In the genomic region with DNA sequence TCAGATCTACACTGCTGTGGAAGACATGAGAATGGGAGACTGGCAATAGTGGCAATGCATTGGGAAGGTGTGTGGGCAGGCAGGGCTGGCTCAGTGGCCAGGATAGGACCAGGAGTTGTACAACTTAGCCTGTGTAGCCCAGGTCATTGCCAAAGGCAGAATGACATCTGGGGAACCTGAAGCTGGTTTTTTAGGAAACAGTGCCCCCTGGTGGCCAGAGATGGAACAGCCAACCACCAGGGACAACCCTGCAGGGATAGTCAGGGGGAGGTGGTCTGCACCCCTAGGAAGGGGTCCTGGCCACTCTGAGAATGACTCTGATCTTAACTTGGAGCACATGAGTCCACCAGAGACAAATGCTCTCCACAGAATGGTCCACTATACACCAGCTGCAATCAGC, we compare ENCODE assay signal across 10 mouse cellular contexts. TPM values are rescaled to one million over a fixed set of nuclear protein-coding genes. Genes with fewer than 3 reads are reported as not detected.
A peak's percentile ranks its signal among the peaks of the same experiment; 100 is the strongest.
DNase-seq lines count a peak whose midpoint lies in the region; ATAC-seq and TF ChIP-seq lines count a peak whose summit lies in the region.
"Had no signal": no experiment of that assay in that cellular context is flagged by ENCODE, and none has a peak within 500 bp of the region (broad histone marks: within the 10 kb centered on the region; RNA-seq: fewer than 3 reads in every experiment).

No protein-coding gene starts in this region.

- peaks cover 57% of the 10 kb centered on the region for H3K36me3 ChIP-seq in hindbrain, embryonic 10.5 days
- peaks cover 56% of the 10 kb centered on the region for H3K36me3 ChIP-seq in limb, embryonic 14.5 days (ENCODE audit: control insufficient read depth, insufficient read depth, low read length)
- peaks cover 13% of the 10 kb centered on the region for H3K36me3 ChIP-seq in midbrain, embryonic 15.5 days (replicated peaks)
- H3K36me3 ChIP-seq in stomach, postnatal 0 days (ENCODE audit: control insufficient read depth, insufficient read depth, low read length), result peaks cover 8% of the 10 kb centered on the region

- no peak for ATAC-seq in limb, embryonic 14.5 days (ENCODE audit: low FRiP score, low read depth)
- peak; percentile 27; the same call in 1 of the 2 replicates for ATAC-seq in midbrain, embryonic 15.5 days (replicated peaks)
- no peak for ATAC-seq in stomach, postnatal 0 days (ENCODE audit: low FRiP score, low TSS enrichment)

- TF ChIP-seq POLR2A in embryonic fibroblast, embryonic 13.5 days (IDR thresholded peaks at IDR 0.05; ENCODE audit: low read depth, low read length), result no peak
- no peak for TF ChIP-seq POLR2A in limb, embryonic 14.5 days (IDR thresholded peaks at IDR 0.05; ENCODE audit: borderline replicate concordance, extremely low read depth, insufficient read depth, insufficient read length)

- no peak overlapping the region for H3K4me2 ChIP-seq in limb, embryonic 14.5 days (replicated peaks; ENCODE audit: low read depth, low read length, severe bottlenecking)
- H3K4me2 ChIP-seq in midbrain, embryonic 15.5 days, result no peak overlapping the region
- no peak overlapping the region for H3K4me2 ChIP-seq in stomach, postnatal 0 days (replicated peaks; ENCODE audit: low read depth)
- H3K4me2 ChIP-seq: embryonic facial prominence, embryonic 12.5 days had no signal

- TF ChIP-seq CTCF in layer of hippocampus, adult 2 months (conservative IDR thresholded peaks at IDR 0.05), result peak; percentile 98
- peak; percentile 53; the same call in 1 of the 2 replicates for TF ChIP-seq CTCF in embryonic fibroblast, embryonic 13.5 days (IDR thresholded peaks at IDR 0.05; ENCODE audit: borderline replicate concordance, insufficient read depth, low read length)
- peak; percentile 95 for TF ChIP-seq CTCF in stomach, postnatal 0 days (IDR thresholded peaks at IDR 0.05; ENCODE audit: low read depth)

- no peak overlapping the region for H3K9ac ChIP-seq in limb, embryonic 14.5 days (ENCODE audit: low read depth, low read length, severe bottlenecking)
- no peak overlapping the region for H3K9ac ChIP-seq in midbrain, embryonic 15.5 days
- no peak overlapping the region for H3K9ac ChIP-seq in stomach, postnatal 0 days (ENCODE audit: low read length)
- H3K9ac ChIP-seq: embryonic facial prominence, embryonic 12.5 days had no signal

- peaks cover 19% of the 10 kb centered on the region; the same call in 1 of the 2 replicates for H3K27me3 ChIP-seq in hindbrain, embryonic 10.5 days (ENCODE audit: insufficient read depth, poor library complexity, severe bottlenecking)
- no peaks in the 10 kb centered on the region for H3K27me3 ChIP-seq in limb, embryonic 14.5 days (ENCODE audit: control insufficient read depth, insufficient read depth, low read length)
- no peaks in the 10 kb centered on the region for H3K27me3 ChIP-seq in midbrain, embryonic 15.5 days (replicated peaks)
- no peaks in the 10 kb centered on the region for H3K27me3 ChIP-seq in stomach, postnatal 0 days (ENCODE audit: control insufficient read depth, insufficient read depth, low read length)
- H3K27me3 ChIP-seq: embryonic facial prominence, embryonic 12.5 days had no signal

- no peak overlapping the region for H3K27ac ChIP-seq in layer of hippocampus, adult 2 months
- H3K27ac ChIP-seq in embryonic fibroblast, embryonic 13.5 days (ENCODE audit: insufficient read depth, low read length), result no peak overlapping the region
- H3K27ac ChIP-seq in hindbrain, embryonic 10.5 days, result no peak overlapping the region
- H3K27ac ChIP-seq in limb, embryonic 14.5 days (replicated peaks; ENCODE audit: low read depth, low read length), result no peak overlapping the region
- no peak overlapping the region for H3K27ac ChIP-seq in midbrain, embryonic 15.5 days
- no peak overlapping the region for H3K27ac ChIP-seq in stomach, postnatal 0 days (replicated peaks)
- H3K27ac ChIP-seq: embryonic facial prominence, embryonic 12.5 days had no signal

- TF ChIP-seq EP300 in stomach, postnatal 0 days (optimal IDR thresholded peaks at IDR 0.05), result no peak

- peak; percentile 39 to 78 for DNase-seq in layer of hippocampus, adult 2 months (ENCODE audit: low spot score in 2 of 2)
- no peak for DNase-seq in layer of hippocampus, adult 9-10 months (ENCODE audit: low spot score)
- DNase-seq in adrenal gland, postnatal 10 days, result peak; percentile 82
- DNase-seq in hindbrain, embryonic 10.5 days (ENCODE audit: low spot score), result peak; percentile 78
- peak; percentile 37 for DNase-seq in limb, embryonic 14.5 days (ENCODE audit: low spot score)
- DNase-seq in stomach, postnatal 0 days (ENCODE audit: low spot score), result peak; percentile 75

- H3K9me3 ChIP-seq in hindbrain, embryonic 10.5 days, result no peaks in the 10 kb centered on the region
- no peaks in the 10 kb centered on the region for H3K9me3 ChIP-seq in limb, embryonic 14.5 days (ENCODE audit: control insufficient read depth, low read length)
- no peaks in the 10 kb centered on the region for H3K9me3 ChIP-seq in midbrain, embryonic 15.5 days
- no peaks in the 10 kb centered on the region for H3K9me3 ChIP-seq in stomach, postnatal 0 days (ENCODE audit: control insufficient read depth, low read length)
- H3K9me3 ChIP-seq: embryonic facial prominence, embryonic 12.5 days; megakaryocyte, embryonic 14.5 days had no signal

- H3K4me1 ChIP-seq in embryonic fibroblast, embryonic 13.5 days (ENCODE audit: control insufficient read depth, insufficient read depth, low read length), result no peaks in the 10 kb centered on the region
- no peaks in the 10 kb centered on the region for H3K4me1 ChIP-seq in hindbrain, embryonic 10.5 days (replicated peaks)
- no peaks in the 10 kb centered on the region for H3K4me1 ChIP-seq in limb, embryonic 14.5 days (ENCODE audit: control insufficient read depth, insufficient read depth, low read length)
- no peaks in the 10 kb centered on the region for H3K4me1 ChIP-seq in midbrain, embryonic 15.5 days
- no peaks in the 10 kb centered on the region for H3K4me1 ChIP-seq in stomach, postnatal 0 days (replicated peaks; ENCODE audit: control insufficient read depth, insufficient read depth)
- H3K4me1 ChIP-seq: embryonic facial prominence, embryonic 12.5 days had no signal

- H3K4me3 ChIP-seq in layer of hippocampus, adult 2 months, result no peak overlapping the region
- H3K4me3 ChIP-seq in embryonic fibroblast, embryonic 13.5 days (ENCODE audit: insufficient read depth, low read length), result no peak overlapping the region
- no peak overlapping the region for H3K4me3 ChIP-seq in hindbrain, embryonic 10.5 days
- no peak overlapping the region for H3K4me3 ChIP-seq in limb, embryonic 14.5 days (replicated peaks; ENCODE audit: low read length)
- H3K4me3 ChIP-seq in midbrain, embryonic 15.5 days, result no peak overlapping the region
- H3K4me3 ChIP-seq in stomach, postnatal 0 days (ENCODE audit: low read depth, low read length), result no peak overlapping the region
- H3K4me3 ChIP-seq: embryonic facial prominence, embryonic 12.5 days had no signal

RNA-seq across cellular contexts. Expression of a gene that starts 14.4 kb away (rescaled TPM):
- total RNA-seq in layer of hippocampus, adult 2 months (2021), result 1 to 10 TPM; 1.4 to 1.6 TPM
- total RNA-seq in adrenal gland, postnatal 10 days (2021), result 1 to 10 TPM; 6.6 to 9.2 TPM
- 13.3 and 17.0 TPM in 2 replicates for polyA plus RNA-seq in embryonic fibroblast, embryonic 13.5 days (2011; ENCODE audit: insufficient read length, low read depth, missing spikeins)
- 6.9 and 10.2 TPM in 2 replicates for polyA plus RNA-seq in hindbrain, embryonic 10.5 days (2016; fragmentation: Nextera tagmentation; extraction: Ambion mirVana)
- 6.5 and 7.0 TPM in 2 replicates for polyA plus RNA-seq in limb, embryonic 14.5 days (2012; rRNA removed)
- polyA plus RNA-seq in limb, embryonic 14.5 days (2014; fragmentation: Nextera tagmentation; extraction: Ambion mirVana), result 5.5 and 7.4 TPM in 2 replicates
- polyA plus RNA-seq in midbrain, embryonic 15.5 days (2015; fragmentation: Nextera tagmentation; extraction: Ambion mirVana), result 12.2 and 14.0 TPM in 2 replicates
- polyA plus RNA-seq in stomach, postnatal 0 days (2015; fragmentation: Nextera tagmentation; extraction: Ambion mirVana), result 6.6 and 8.7 TPM in 2 replicates

RNA-seq across cellular contexts. Expression of a gene that starts 24.9 kb away (rescaled TPM):
- total RNA-seq in layer of hippocampus, adult 2 months (2021), result 100 to 1,000 TPM in 1 of 2 experiments, 10 to 100 TPM in 1; 94.7 to 103 TPM
- 10 to 100 TPM; 36.6 to 51.9 TPM for total RNA-seq in adrenal gland, postnatal 10 days (2021)
- 40.0 and 43.6 TPM in 2 replicates for polyA plus RNA-seq in embryonic fibroblast, embryonic 13.5 days (2011; ENCODE audit: insufficient read length, low read depth, missing spikeins)
- polyA plus RNA-seq in hindbrain, embryonic 10.5 days (2016; fragmentation: Nextera tagmentation; extraction: Ambion mirVana), result 34.8 and 39.0 TPM in 2 replicates
- 50.1 and 69.3 TPM in 2 replicates for polyA plus RNA-seq in limb, embryonic 14.5 days (2012; rRNA removed)
- polyA plus RNA-seq in limb, embryonic 14.5 days (2014; fragmentation: Nextera tagmentation; extraction: Ambion mirVana), result 35.5 and 37.9 TPM in 2 replicates
- 32.8 and 34.3 TPM in 2 replicates for polyA plus RNA-seq in midbrain, embryonic 15.5 days (2015; fragmentation: Nextera tagmentation; extraction: Ambion mirVana)
- 7.9 and 8.0 TPM in 2 replicates for polyA plus RNA-seq in stomach, postnatal 0 days (2015; fragmentation: Nextera tagmentation; extraction: Ambion mirVana)

RNA-seq across cellular contexts. Expression of a gene that starts 40.8 kb away (rescaled TPM):
- total RNA-seq in layer of hippocampus, adult 2 months (2021), result 1 to 10 TPM; 9.2 to 9.9 TPM
- 10 to 100 TPM; 18.8 to 25.1 TPM for total RNA-seq in adrenal gland, postnatal 10 days (2021)
- 12.9 and 17.4 TPM in 2 replicates for polyA plus RNA-seq in embryonic fibroblast, embryonic 13.5 days (2011; ENCODE audit: insufficient read length, low read depth, missing spikeins)
- polyA plus RNA-seq in hindbrain, embryonic 10.5 days (2016; fragmentation: Nextera tagmentation; extraction: Ambion mirVana), result 9.9 and 10.1 TPM in 2 replicates
- polyA plus RNA-seq in limb, embryonic 14.5 days (2012; rRNA removed), result 6.7 and 7.3 TPM in 2 replicates
- 6.2 and 6.6 TPM in 2 replicates for polyA plus RNA-seq in limb, embryonic 14.5 days (2014; fragmentation: Nextera tagmentation; extraction: Ambion mirVana)
- 18.2 and 18.8 TPM in 2 replicates for polyA plus RNA-seq in midbrain, embryonic 15.5 days (2015; fragmentation: Nextera tagmentation; extraction: Ambion mirVana)
- 19.4 TPM in 2 replicates for polyA plus RNA-seq in stomach, postnatal 0 days (2015; fragmentation: Nextera tagmentation; extraction: Ambion mirVana)
